In genomic region chr19:44692396-44692795, GRCm38 (mm10) we compare ENCODE assay signal across 8 mouse cellular contexts.
DNase-seq lines count a peak whose midpoint lies in the region; ATAC-seq lines count a peak whose summit lies in the region.

No protein-coding gene starts in this region.

- H3K4me2 ChIP-seq in forebrain, embryonic 13.5 days = peak overlapping the region; percentile 56
- peak overlapping the region; percentile 38 for H3K4me2 ChIP-seq in hindbrain, embryonic 14.5 days (replicated peaks)
- H3K4me2 ChIP-seq in limb, embryonic 15.5 days = peak overlapping the region; percentile 15; the same call in 1 of the 2 replicates

- no peak overlapping the region for H3K27ac ChIP-seq in forebrain, embryonic 13.5 days
- H3K27ac ChIP-seq in hindbrain, embryonic 14.5 days = no peak overlapping the region
- no peak overlapping the region for H3K27ac ChIP-seq in limb, embryonic 15.5 days

- no peaks in the 10 kb centered on the region for H3K36me3 ChIP-seq in forebrain, embryonic 13.5 days (ENCODE audit: poor library complexity, severe bottlenecking)
- no peaks in the 10 kb centered on the region for H3K36me3 ChIP-seq in hindbrain, embryonic 14.5 days (replicated peaks; ENCODE audit: control insufficient read depth, insufficient read depth)
- no peaks in the 10 kb centered on the region for H3K36me3 ChIP-seq in limb, embryonic 15.5 days

- peaks cover 91% of the 10 kb centered on the region for H3K27me3 ChIP-seq in forebrain, embryonic 13.5 days
- H3K27me3 ChIP-seq in hindbrain, embryonic 14.5 days (ENCODE audit: control insufficient read depth, insufficient read depth, low read length) = peaks cover 73% of the 10 kb centered on the region
- peaks cover 92% of the 10 kb centered on the region for H3K27me3 ChIP-seq in limb, embryonic 15.5 days

- peak; percentile 86 for DNase-seq in ES-CJ7 (ENCODE audit: low read depth, low spot score)
- peak; percentile 62 to 89 for DNase-seq in adrenal gland, adult (ENCODE audit: inconsistent age in 2 of 2, low spot score in 1 of 2)
- peak; percentile 71 for DNase-seq in hindbrain, embryonic 14.5 days (ENCODE audit: low spot score)
- DNase-seq in neural tube, embryonic 10.5 days (ENCODE audit: extremely low spot score, low spot score) = peak; percentile 79
- DNase-seq in natural killer cell, adult 2 months (ENCODE audit: low spot score in 2 of 2) = no peak
- no peak for DNase-seq in frontal cortex, postnatal 36 days (ENCODE audit: low spot score in 2 of 2)

- H3K4me3 ChIP-seq in forebrain, embryonic 13.5 days = peak overlapping the region; percentile 24
- H3K4me3 ChIP-seq in hindbrain, embryonic 14.5 days (replicated peaks; ENCODE audit: low read length) = no peak overlapping the region
- H3K4me3 ChIP-seq in limb, embryonic 15.5 days = 0 out of 2 replicates have a peak overlapping the region, but pooled peaks have one; percentile 0

- no peak for ATAC-seq in forebrain, embryonic 13.5 days
- no peak for ATAC-seq in hindbrain, embryonic 14.5 days (ENCODE audit: low FRiP score)
- no peak for ATAC-seq in limb, embryonic 15.5 days (ENCODE audit: insufficient number of reproducible peaks, low FRiP score, low TSS enrichment, low read depth)

- peaks cover 24% of the 10 kb centered on the region for H3K4me1 ChIP-seq in forebrain, embryonic 13.5 days
- H3K4me1 ChIP-seq in hindbrain, embryonic 14.5 days (replicated peaks; ENCODE audit: control insufficient read depth, insufficient read depth, low read length) = peaks cover 13% of the 10 kb centered on the region
- H3K4me1 ChIP-seq in limb, embryonic 15.5 days = peaks cover 5% of the 10 kb centered on the region

- H3K9ac ChIP-seq in forebrain, embryonic 13.5 days = peak overlapping the region; percentile 43; the same call in 1 of the 2 replicates
- H3K9ac ChIP-seq in hindbrain, embryonic 14.5 days = no peak overlapping the region
- no peak overlapping the region for H3K9ac ChIP-seq in limb, embryonic 15.5 days

- 1% methylated on average over 17 of the region's 17 CpGs for WGBS in forebrain, embryonic 13.5 days
- 2% methylated on average over 17 of the region's 17 CpGs for WGBS in hindbrain, embryonic 14.5 days
- 1% methylated on average over 17 of the region's 17 CpGs for WGBS in limb, embryonic 15.5 days

- no peaks in the 10 kb centered on the region for H3K9me3 ChIP-seq in forebrain, embryonic 13.5 days (replicated peaks)
- no peaks in the 10 kb centered on the region for H3K9me3 ChIP-seq in hindbrain, embryonic 14.5 days (ENCODE audit: control insufficient read depth, low read length)
- H3K9me3 ChIP-seq in limb, embryonic 15.5 days = no peaks in the 10 kb centered on the region

Comparison
In these comparisons a context has a peak if more than half of its experiments do, and no peak if none do; other contexts are left out.
1. DNase-seq: peak in ES-CJ7 (single experiment), adrenal gland, adult (2 of 2), hindbrain, embryonic 14.5 days (single experiment) and neural tube, embryonic 10.5 days (single experiment); none in natural killer cell, adult 2 months (0 of 2) and frontal cortex, postnatal 36 days (0 of 2).
2. Peak in every context shown above with its lines, with median percentiles within 50 percentile points of each other: H3K4me2 ChIP-seq.